Mouse (Mus musculus) spleen, adult 2 months (tissue): ENCODE results near the gene Rbm42.

Source experiments
- CTCF ChIP-seq: fragments of 200-500 bp; IDR thresholded peaks from 2 replicates; pipeline ENCODE4 v1.5.1; 2011; ENCODE audit warnings: mild to moderate bottlenecking, inconsistent platforms; ENCODE audit not compliant: insufficient read depth, insufficient read length, insufficient replicate concordance; ENCODE audit errors: extremely low read depth
- POLR2A ChIP-seq: fragments of 200-500 bp; IDR thresholded peaks from 2 replicates; pipeline ENCODE4 v1.6.1; 2011; ENCODE audit warnings: low read depth, low read length, inconsistent platforms

GRCm38 (mm10) chr7:30639083-30639482 lies 11.0 kb downstream of the Rbm42 start:
- TF ChIP-seq POLR2A (no peak), CTCF (no peak)
